Mouse (Mus musculus) inflammation-experienced regulatory T-cells, adult 6 months (primary cell): ENCODE results near the gene Cipc. TPM values are rescaled to one million over a fixed set of nuclear protein-coding genes. Genes with fewer than 3 reads are reported as not detected.

Experiments
- ATAC-seq: one replicate; pipeline ENCODE4 v1.8.0; 2017
- polyA plus RNA-seq, 3 experiments: library from polyadenylated mRNA; unstranded; fragments of 100-300 nt; shearing (Covaris generic); gene quantifications; one replicate each; pipeline ENCODE4 v1.2.1; 2017

Cipc gene
- 10 to 100 TPM; 20.2 to 29.2 (median 28.3) TPM for polyA plus RNA-seq

DNA sequence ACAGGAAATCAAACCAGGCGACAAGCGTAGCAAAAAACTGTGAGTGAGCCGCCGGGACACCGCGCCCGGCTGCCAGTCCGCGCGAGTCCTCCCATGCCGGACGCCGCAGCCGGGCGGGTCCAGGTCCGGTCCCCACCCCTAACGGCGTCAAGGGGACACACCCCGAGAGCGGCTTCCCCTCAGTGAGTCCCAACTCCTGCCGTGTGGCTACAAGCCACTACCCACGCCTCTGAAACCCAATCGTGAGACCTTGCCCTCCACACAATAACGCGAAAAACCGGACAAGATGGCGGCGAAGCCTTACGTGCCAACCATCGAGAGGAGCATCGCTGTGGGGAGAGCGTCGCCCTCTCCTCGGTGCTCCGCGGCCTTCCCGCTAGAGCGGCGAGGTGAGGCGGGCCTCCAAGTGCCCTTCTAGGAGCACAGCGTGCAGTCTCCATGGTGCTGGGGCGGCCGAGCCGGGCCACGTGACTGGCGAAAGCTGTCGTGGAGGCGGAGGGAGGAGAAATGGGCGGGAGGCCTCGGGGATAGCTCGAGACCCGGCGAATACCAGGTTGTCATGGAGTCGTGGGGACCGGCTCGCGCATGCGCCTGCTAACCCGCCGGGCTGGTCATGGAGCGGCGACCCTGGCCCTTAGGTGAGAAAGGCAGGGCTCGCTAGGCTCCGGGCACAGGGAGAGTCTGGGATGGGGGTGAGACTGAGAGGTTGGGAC, at the start of gene Cipc:
Gene Cipc, plus strand, starts transcription at position 182 of the 713 bp plus-strand sequence.
- peak; percentile 77 for ATAC-seq

DNA sequence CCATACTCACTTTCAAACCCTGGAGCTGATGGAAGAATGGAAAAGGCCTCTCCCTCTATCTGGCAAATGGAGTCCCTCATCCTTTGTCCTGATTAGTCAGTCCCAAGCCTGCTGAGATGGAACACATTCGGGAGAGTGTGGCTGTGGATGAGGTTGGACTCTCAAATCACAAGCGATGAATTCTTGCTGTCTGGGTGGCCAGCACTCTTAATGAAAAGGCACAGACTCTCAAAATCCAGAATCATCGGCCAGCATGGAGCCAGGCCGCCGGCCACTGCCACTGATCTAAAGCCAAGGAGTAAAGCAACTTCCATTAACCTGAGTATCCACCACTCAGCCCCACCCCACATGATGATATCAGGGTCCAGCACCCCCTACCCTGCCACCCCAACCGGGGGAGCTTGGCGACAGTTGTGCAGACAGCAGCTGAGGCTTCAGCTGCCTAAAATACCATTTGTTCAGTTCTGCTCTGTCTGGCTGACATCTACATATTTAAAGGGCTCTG, 49.0 kb upstream of the Cipc start:
- no peak for ATAC-seq

DNA sequence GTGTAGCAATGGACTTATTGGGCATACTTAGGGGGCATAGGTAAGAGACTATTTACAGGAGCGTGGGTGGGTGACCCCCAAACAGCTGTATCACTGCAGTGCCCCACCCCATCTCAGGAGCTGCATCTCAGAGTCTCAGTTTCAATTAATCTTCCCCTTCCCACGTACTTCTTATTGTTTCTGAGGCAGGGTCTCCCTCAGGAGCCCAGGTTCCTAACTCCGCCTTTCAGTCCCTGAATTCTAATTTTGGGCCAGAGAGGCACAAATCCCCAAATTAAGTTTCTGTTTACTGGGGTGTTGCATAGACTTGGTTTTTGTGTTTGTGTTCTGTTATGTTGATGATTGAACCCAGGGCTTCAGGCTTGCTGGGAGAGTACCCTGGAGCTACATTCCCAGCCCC, 48.4 kb upstream of the Cipc start:
- ATAC-seq, result no peak

DNA sequence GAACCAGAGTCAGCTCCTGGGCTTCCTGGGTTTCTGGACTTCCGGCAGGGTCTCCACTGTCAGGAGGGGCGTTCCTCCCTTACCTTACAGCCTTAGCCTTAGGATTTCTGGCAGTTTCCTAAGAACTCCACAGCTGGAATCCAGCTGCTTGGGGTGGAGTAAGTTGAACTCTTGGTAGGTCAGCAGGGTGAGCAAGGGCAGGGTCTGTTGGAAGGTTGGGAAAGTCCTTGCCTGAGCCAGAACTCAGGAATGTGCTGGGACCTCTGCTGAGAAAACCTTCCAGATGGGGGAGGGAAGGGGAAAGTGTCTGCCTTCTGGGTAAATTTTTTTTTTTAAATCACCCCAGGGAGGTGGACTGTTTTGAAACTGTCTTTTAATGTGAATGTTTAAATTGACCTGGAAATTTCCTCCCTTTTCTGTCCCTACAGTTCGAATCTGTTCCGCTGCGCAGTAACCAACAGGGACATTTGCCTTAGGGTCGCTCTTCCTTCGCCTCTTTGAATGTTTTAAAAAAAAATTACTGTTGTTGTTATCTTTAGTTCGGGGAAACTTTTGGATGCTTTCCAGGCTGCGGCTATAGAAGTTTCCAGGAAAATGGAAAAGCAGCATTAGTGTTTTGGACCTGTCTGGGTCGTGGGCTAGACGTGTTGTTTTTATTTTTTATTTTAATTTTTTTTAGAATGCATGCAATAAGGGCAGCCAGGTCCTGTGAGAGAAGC, 47.2 kb upstream of the Cipc start:
- no peak for ATAC-seq

DNA sequence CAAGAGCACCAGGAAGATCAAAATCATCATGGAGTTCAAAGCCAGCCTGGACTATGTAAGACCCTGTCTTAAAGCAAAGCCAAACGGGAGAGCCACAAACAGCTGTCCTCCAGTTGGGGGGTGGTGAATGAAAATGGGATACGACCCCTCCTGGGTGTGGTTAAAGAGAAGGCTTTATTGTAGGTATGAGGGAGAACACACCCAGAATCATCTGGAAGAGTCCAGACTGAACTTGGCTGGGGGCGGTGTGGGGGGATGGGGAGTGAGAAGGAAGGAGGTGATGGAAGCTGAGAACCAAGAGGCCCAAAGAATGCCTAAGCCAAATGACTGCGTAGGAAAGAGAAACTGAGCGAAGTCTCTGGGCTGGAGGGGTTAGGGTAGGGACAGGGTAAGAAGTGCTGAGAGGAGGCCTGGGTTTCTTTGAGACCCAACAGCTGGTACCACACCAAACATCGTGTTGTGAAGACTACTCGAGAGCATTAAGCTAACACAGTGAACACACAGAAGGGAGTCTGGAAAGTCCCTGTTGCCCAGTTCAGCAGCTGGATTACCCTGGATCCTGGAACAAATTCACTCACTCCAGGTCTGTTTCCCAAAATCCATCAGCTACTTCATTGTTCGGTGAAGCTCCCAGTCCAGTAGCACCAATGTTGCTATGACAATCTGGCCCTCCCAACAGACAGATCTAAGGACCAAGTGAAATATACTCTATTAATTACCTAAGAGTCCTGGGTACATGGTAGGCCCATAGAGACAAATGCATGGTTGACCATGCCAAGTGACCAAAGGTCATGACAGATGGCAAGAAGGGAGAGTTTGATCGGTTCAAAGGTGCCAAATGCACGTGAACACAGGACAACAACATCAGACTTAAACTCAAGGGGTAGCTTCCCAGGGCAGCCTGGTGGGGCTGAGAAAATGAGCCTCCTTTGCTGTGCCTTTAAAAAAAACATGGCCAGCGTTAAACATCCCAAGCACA, 42.7 kb upstream of the Cipc start:
- ATAC-seq, result no peak

DNA sequence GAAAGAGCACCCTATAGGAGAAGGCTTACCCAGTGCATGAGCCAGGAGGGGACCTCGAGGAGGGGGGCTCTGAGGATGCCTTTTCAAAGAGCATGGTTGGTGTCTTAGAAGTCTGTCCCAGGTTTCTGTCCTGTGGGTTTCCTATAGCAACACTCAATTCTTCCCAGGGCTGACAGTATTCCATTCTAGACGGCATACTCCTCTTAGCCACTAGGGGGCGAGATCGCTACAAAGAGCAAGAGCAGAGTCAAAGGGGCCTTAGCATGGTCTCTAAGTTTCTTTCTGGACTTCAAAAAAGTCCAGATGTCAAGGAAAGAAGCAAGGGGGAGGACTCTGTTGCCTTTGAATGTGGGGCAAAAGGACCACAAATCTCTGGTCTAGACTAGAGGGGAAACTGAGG, 41.6 kb upstream of the Cipc start:
- ATAC-seq, result no peak

DNA sequence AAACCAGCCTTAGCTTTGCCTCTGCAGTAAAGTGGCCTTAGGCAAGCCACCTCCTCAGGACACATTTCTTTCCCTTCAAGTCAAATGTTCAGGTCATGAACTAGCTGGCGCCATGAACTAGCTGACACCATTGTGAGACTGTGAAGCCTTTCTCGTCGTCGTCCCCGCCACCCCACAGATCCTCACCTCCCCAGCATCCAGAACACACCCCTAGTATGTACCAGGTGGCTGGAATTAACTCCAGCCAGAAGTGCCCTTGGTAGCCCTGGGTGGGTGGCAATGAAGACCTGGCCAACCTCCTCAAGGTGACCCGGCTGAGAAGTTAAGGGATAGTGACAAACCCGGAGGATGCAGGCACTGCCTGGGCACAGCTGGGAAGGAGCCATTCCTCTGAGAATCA, 41.0 kb upstream of the Cipc start:
- ATAC-seq, result peak; percentile 9

DNA sequence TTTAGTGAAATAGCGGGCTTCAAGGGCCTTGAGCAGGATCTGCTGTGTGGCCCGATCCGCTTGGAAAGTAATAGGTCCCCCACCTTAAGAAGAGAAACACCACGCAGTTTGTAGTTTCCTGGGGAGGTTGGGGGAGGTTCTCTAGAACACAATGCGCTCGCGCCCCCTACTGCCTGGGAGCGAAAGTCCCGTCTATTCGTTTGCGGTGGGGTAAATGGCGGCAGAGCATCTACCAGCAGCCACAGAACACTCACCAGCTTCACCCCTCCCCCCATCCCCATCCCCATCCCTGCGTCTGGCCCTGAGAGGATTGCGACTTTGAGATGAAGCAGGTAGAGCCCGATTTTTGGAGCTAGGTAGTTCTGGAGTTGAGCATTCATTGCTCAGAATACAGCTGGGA, 40.4 kb upstream of the Cipc start:
- ATAC-seq, result peak; percentile 96

DNA sequence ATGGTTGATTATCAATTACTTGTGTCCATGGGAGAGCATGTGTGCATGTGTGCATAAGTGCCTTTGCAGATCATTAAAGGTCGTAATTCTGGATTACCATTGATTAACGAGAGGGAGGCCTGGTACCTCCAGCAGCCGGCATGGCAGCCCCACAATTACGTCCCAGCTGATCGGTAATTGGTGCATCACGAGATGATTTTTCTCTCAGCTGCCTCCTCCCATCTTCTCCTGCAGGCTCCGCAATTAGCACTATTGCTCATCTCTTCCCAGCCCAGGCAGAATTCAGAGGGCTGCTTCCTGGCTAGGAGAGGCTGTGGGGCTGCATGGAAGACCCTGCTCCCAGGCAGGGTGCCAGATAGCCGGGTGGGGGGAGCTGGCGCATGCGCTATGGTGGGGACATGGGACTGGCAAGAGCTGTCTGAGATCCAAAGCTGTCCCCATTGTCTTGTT, 35.3 kb upstream of the Cipc start:
- no peak for ATAC-seq

DNA sequence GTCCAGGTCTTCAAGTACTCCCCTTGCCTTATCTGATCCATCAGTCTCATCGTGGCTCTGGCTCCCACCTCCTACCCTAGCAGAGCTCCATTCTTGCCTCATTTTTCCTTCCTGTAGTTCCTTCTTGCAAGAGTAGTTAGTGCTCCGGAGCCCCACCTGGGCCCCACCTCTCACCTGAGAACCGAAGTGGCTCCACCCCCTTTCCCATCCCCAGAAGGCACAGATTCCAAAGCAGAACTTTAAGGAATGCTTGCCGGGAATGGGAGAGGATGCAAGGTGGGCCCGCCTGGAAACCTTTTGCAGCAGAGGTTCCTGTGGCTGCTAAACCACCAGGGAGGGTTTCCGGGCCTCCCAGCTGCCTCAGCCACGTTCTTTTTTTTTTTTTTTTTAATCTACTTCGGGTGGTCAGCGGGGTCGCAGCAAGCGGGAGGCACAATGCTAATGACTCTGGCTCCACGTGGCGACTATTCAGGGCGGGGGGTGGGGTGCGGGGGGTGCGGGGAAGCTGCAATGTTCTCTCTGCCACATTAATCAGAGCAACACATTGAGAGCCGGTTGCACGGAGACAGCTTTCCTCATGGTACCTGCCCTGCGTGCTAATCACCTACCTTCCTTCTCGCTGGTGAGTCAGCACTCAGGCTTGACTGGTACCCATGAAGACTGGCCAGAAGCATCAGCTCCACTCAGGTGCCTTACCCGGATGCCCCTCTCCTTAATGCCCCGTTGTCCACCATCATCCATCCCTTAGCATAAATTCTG, 34.3 kb upstream of the Cipc start:
- no peak for ATAC-seq

DNA sequence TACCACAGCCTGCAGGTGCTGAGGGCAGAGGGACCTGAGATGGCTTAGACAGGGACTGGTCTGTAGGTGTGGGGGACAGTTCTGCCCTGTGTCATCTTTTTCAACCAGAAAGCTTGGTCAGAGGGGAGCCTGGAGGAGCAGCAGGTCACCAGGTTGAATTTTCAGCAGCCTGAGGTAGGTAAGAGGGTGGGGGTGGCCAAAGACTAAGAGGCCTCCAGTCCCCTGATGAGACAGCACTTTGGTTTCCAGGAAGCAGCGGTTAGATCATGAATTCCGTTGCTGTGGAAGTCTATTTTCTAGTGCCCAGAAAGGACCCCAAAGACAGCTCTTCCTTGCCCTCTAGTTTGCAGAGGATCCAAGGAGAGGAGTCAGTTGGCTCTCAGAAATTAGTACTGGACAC, 32.5 kb upstream of the Cipc start:
- peak; percentile 17 for ATAC-seq

DNA sequence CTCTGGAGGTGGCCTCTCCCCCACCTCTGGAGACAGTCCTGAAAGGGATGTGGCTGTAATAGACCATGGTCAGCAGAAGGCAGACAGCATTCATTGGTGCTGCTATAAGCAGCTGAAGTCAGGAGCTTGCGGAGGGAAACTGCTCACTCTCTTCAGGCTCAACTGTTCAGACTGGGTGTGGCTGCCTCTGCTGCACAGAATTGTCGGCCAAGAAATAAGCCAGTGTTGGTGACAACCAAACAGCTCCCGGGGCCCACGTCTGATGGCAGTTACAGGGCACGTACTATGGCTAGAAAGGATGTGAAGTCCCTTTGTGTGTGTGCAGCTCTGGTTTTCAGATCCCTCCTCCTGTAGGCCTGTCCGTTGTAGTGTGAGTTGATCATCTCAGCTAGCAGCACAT, 32.1 kb upstream of the Cipc start:
- ATAC-seq, result no peak

DNA sequence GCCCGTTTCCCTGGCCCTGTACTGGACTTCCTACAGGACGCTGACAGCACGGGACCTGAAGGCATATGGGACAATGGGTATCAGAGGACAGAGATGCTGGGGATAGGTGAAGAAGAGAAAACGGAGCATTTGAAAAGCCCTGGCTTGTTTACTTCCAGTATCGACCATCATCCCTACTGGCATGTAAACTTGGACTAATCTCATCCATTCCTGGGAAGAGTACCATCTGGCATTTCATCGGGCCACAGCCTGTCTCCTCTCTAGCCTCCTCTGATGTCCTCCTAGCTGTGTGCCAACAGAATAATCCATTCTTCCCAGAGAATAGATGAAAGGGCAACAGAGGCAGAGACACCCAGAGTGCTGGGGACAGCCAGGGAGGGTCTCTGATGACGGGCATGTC, 31.2 kb upstream of the Cipc start:
- no peak for ATAC-seq

DNA sequence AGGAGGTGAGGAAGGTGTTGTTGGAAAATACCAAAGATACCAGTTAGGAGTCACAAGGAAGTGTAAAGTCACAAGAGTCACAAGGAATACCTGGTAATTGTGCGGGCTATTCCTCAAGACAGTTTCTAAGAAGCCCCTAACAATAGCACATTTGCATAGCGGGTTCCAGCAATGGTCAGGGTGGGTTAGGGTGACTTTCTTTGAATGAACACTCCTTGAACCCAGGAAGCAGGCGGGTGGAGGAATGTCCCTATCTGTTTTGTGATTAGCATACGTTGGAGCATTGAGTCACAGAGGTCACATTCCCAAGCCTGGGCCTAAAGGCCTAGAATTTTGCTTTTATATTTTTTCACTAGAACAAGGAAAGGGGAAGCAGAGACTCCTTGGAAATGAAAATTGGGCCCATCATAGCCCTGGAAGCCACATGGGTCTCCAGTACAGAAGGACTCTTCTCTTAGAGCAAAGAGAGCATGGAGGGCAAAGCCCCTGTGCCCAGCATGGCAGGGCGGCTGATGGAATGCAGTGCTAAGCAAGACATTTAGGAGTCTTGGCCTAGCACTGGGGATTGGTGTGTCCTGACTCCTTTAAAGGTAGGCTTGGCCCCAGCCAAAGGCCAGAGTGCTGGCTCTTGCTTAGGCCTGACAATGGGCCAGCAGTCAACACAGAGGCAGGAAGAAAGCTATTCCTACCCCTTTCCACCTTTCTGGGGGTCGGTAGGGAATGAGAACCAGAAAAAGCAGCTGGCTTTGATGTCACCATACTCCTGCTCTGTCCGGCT, 29.9 kb upstream of the Cipc start:
- no peak for ATAC-seq

DNA sequence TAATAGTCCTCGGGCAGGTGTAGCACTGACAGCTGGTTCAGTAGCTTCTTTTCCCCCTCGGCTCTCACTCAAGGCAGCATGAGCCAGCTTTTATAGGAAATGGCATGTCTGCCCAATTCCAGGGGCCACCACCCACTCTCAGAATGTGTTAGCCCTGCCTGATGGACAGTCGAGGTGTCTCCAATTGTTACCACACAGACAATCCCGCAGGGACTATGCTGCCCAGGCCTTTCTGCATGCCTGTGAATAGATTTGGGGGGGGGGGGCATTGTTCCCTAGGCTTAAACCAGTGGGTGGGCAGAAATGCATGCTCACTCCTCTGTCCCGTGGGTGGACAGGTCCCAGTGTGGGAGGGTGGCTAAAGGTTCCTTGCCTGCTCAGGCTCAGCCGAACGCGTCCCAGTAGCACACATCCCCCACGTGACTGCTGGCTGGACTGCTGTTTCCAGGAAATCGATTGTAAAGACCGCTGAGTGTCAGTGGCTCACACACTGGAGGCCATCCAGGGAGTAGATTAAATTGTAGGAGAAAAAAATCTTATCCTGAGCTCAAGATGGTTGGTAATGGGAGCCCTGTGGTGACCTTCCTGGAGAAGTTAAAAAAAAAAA, 28.4 kb upstream of the Cipc start:
- ATAC-seq, result no peak

DNA sequence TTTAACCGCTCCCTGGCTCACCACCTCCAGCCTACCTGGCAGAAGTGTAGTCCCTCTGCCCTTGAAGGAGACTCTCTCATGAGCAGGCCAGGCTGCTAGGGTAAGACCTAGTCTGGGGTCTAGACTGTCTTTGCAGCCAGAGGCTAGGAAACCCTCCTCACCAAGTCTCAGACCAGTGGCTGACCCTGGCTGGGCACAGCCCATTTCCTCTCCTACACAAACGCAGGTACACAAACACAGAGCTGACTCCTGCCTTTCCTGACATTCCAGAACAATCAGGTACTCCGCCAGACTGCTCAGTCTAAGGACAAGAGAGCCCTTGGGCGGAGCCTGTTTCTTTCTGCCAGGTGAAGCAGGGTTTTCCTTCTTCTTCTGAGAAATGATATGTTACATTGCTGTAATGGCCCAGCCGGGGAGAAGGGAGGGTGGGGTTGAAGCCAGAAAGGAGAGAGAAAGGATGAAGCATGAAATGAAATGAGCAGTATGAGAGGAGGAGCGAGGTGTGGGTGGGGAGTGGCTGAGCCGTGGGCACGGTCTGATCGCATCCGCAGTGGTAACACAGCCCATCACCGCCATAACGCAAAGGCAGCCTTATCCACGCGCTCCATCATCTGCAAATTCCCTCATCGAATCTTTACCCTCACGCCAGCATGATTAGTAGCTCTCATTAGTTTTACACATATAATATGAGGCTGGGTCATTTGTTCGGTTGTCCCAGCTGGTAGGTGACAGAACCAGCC, 27.7 kb upstream of the Cipc start:
- no peak for ATAC-seq

DNA sequence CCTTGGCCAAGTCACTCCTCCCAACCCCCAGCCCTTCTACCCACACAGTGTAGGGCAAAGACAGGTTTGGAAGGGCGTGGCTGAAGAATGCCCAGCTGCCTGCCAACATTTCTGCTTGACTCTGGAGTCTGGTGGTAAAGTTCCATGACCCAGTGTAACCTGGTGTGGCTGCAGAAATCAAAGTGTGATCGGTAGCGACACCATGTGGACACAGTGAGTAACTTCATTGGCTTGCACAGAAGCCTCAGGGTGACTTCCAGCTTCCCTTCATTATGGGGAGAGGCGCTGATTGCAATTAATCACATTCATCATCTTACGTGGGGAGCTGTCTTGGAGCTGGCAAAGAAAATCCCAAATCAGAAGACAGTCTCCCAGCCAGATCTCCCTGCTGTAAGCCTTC, 23.0 kb upstream of the Cipc start:
- ATAC-seq, result peak; percentile 80

DNA sequence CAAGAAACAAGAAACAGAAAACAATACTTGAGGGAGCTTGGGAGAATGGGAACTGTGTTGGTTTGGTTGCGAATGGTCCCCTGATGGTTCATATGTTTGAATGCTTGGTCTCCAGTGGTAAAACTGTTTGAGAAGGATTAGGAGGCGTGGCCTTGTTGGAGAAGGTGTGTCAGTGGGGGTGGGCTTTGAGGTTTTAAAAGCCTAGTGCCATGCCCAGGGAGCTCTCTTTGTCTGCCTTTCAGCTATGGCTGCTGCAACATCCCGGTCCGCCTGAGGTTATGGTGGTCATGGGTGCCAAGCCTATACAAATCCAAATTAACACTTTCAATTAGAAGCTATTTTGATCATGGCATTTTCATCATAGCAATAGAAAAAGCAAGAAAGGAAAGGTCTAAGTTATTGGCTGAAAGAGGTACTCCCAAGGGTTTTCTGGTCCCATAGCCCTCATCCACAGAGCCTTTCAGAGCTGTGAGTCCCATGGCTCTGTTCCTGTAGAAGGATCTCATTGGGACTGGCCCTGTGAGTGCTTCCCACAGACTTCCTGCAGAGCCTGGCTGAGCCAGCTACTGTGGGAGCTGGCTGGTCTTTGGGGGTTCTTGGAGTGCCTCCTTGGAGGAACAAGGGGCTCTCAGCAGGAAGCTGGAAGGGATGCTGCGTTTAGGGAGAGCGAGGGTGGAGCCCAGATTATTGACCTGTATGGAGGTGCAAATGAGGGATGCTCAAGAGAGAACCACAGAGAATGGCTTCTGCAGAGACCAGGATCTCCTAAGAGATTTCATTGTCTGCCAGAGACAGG, 15.7 kb upstream of the Cipc start:
- no peak for ATAC-seq

DNA sequence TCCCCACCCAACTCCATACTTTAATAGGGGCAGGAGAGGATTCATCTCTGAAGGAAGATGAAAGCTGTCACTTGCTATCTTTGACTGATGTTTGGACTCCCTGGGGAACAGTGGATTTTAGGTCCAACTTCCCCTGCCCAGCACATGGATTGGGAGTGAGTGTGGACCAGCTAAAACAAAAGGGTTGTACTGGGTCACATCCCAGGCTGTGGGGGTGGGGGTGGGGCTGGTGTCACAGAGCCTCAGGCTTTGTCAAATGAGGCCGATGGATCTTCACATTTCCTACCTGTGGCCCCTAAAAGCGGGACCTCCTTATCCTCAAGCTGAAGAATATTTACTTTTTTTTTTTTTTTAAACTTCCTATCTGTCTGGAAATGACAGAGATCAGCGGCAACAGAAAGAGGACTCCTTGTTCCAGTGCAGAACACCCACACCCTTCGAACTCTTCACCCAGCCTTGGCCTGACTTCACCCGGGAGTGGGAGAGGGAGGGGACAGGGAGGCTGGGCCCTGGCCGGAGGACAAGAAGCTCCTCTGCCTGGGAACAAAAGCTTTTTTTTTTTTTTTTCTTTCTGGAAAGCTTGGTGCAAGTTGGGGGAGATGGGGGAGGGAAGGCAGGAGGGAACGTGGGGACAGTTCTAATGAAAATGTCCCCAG, 14.8 kb upstream of the Cipc start:
- no peak for ATAC-seq
